Mouse (Mus musculus): Measurements from ENCODE around the gene Pdzd7. TPM values are rescaled to one million over a fixed set of nuclear protein-coding genes. Genes with fewer than 3 reads are reported as not detected.
A peak's percentile ranks its signal among the peaks of the same experiment; 100 is the strongest.

Pdzd7 gene
- polyA plus RNA-seq, 1 experiment from 2014 or later: 0.48 TPM

DNA sequence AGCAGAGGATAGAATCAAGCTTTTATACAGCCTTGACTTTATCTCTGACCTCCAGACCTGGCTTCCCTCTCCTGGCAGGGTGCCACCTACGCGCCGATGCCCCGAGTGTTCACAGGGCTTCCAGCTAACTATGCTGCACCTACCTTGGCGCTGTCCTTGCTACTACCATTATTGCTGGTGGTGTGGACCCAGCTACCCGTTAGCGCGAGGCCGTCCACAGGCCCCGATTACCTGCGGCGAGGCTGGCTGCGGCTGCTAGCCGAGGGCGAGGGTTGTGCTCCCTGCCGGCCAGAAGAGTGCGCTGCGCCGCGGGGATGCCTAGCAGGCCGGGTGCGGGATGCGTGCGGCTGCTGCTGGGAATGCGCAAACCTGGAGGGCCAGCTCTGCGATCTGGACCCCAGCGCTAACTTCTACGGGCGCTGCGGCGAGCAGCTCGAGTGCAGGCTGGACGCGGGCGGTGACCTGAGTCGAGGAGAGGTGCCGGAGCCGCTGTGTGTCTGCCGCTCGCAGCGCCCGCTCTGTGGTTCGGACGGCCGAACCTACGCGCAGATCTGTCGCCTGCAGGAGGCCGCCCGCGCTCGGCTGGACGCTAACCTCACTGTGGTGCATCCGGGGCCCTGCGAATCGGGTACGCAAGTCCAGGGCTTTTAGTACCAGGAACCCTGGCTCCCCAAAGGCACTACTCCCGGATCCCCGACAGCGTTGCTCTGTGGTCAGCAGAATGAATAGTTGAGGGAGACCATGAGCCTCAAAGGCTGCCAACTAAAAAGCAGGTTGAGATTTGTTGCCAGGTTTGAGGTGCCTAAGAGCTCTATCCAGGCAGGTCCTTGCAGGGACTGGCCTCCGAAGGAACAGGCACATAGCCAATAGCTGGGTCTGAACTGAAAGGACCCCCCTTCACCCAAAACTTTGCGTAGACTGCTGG, 31.3 kb upstream of the Pdzd7 start:
- ATAC-seq (ENCODE audit: insufficient read depth, low FRiP score): no peak
- Histone ChIP-seq H3K9ac (ENCODE audit: low read length) (peak overlapping the region; percentile 64), H3K4me3 (replicated peaks; ENCODE audit: low read length) (peak overlapping the region; percentile 75), H3K9me3 (replicated peaks; ENCODE audit: control insufficient read depth, low read length) (no peaks in the 10 kb centered on the region), H3K27ac (ENCODE audit: low read length) (no peak overlapping the region), H3K4me1 (ENCODE audit: control insufficient read depth, insufficient read depth, low read length) (peaks cover 34% of the 10 kb centered on the region), H3K4me2 (ENCODE audit: low read depth, low read length) (peak overlapping the region; percentile 98), H3K27me3 (ENCODE audit: control insufficient read depth, insufficient read depth, low read length) (peaks cover 49% of the 10 kb centered on the region), H3K36me3 (ENCODE audit: control insufficient read depth, insufficient read depth, low read length) (no peaks in the 10 kb centered on the region)
- under 1% methylated on average over 62 of the region's 62 CpGs for WGBS

DNA sequence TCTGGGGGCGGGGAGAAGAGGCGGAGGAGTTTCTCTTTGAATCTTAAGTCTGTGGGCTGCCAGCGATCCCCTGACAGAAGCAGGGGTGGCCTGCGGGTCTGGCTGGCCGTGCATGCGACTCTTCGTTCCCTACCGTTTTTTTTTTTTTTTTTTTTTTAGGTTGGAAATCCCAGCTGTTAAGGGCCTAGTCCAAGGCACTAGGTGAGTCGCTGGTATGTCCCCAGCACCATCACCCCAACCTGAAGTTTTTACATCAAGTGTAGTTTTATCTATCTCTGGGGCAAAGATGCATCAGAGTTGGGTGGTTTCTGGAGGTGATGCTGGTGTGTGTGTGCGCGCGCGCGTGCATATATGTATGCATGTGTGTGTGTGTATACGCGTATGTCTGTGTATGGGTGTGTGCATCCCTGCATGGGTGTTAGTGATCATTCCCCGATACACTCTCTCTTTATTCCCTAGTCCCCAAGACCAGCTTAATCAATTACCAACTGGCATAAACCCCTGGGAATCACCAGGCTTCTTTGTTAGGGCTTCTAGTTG, 30.6 kb upstream of the Pdzd7 start:
- WGBS: 14% methylated on average over 17 of the region's 17 CpGs
- Histone ChIP-seq H3K4me3 (replicated peaks; ENCODE audit: low read length) (peak overlapping the region; percentile 75), H3K4me2 (ENCODE audit: low read depth, low read length) (peak overlapping the region; percentile 98), H3K9me3 (replicated peaks; ENCODE audit: control insufficient read depth, low read length) (no peaks in the 10 kb centered on the region), H3K9ac (ENCODE audit: low read length) (peak overlapping the region; percentile 93), H3K4me1 (ENCODE audit: control insufficient read depth, insufficient read depth, low read length) (peaks cover 33% of the 10 kb centered on the region), H3K36me3 (ENCODE audit: control insufficient read depth, insufficient read depth, low read length) (no peaks in the 10 kb centered on the region), H3K27ac (ENCODE audit: low read length) (no peak overlapping the region), H3K27me3 (ENCODE audit: control insufficient read depth, insufficient read depth, low read length) (peaks cover 45% of the 10 kb centered on the region)
- ATAC-seq (ENCODE audit: insufficient read depth, low FRiP score): no peak

GRCm38 (mm10) chr19:45075323-45076035, 30.0 kb upstream of the Pdzd7 start:
- H3K4me1 ChIP-seq (ENCODE audit: control insufficient read depth, insufficient read depth, low read length): peaks cover 26% of the 10 kb centered on the region
- peak; percentile 32; the same call in 1 of the 2 replicates for ATAC-seq (ENCODE audit: insufficient read depth, low FRiP score)
- H3K9ac ChIP-seq (ENCODE audit: low read length): peak overlapping the region; percentile 93
- H3K4me3 ChIP-seq (replicated peaks; ENCODE audit: low read length): peak overlapping the region; percentile 75
- H3K4me2 ChIP-seq (ENCODE audit: low read depth, low read length): peak overlapping the region; percentile 98
- WGBS: under 1% methylated on average over 32 of the region's 32 CpGs
- no peaks in the 10 kb centered on the region for H3K36me3 ChIP-seq (ENCODE audit: control insufficient read depth, insufficient read depth, low read length)
- H3K27me3 ChIP-seq (ENCODE audit: control insufficient read depth, insufficient read depth, low read length): peaks cover 40% of the 10 kb centered on the region
- no peaks in the 10 kb centered on the region for H3K9me3 ChIP-seq (replicated peaks; ENCODE audit: control insufficient read depth, low read length)
- peak overlapping the region; percentile 99 for H3K27ac ChIP-seq (ENCODE audit: low read length)

- peak within 1 kb of the TSS; percentile 99 for H3K27ac ChIP-seq (ENCODE audit: low read length)
- WGBS: under 1% methylated on average over 45 of the region's 45 CpGs
- H3K4me3 ChIP-seq (replicated peaks; ENCODE audit: low read length): peak within 1 kb of the TSS; percentile 75
- peak within 1 kb of the TSS; percentile 98 for H3K4me2 ChIP-seq (ENCODE audit: low read depth, low read length)
- peak within 1 kb of the TSS; percentile 93 for H3K9ac ChIP-seq (ENCODE audit: low read length)
- H3K27me3 ChIP-seq (ENCODE audit: control insufficient read depth, insufficient read depth, low read length): peaks cover 33% of the 10 kb centered on the region
- ATAC-seq (ENCODE audit: insufficient read depth, low FRiP score): peak; percentile 93
- peaks cover 19% of the 10 kb centered on the region for H3K4me1 ChIP-seq (ENCODE audit: control insufficient read depth, insufficient read depth, low read length)
- H3K9me3 ChIP-seq (replicated peaks; ENCODE audit: control insufficient read depth, low read length): no peaks in the 10 kb centered on the region
- no peaks in the 10 kb centered on the region for H3K36me3 ChIP-seq (ENCODE audit: control insufficient read depth, insufficient read depth, low read length)
Observed at GRCm38 (mm10) chr19:45074580-45075322, 29.2 kb upstream of the Pdzd7 start, which contains the start of gene Kazald1. Kazald1 (plus strand) TSS chr19:45075241.

DNA sequence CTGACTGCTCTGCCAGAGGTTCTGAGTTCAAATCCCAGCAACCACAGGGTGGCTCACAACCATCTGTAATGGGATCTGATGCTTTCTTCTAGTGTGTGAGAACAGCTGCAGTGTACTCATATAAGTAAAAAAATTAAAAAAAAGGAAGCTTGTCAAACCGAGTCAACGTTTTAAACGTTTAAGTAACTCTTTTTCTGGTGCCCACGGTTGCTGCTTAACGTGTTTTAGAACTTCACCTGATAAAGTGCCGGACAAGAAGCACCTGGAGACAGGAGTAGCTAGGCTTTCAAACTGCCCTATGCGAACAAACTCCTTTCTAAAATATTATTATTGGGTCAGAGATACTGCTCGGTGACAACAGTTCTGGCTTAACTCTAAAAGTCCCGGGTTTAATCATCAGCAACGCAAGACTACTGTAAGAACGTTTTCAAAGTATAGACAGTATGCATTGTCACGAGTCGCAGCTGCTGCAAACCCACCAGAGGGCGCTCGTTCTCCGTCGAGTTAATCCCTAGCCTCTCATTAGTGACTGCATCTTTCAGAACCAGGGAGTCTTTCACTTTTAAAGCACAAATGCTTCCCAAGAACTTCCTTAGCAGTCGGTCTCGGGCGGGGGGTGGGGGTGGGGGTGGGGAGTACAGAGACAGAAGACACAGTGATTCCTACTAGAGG, 28.5 kb upstream of the Pdzd7 start:
- no peaks in the 10 kb centered on the region for H3K36me3 ChIP-seq (ENCODE audit: control insufficient read depth, insufficient read depth, low read length)
- H3K27ac ChIP-seq (ENCODE audit: low read length): peak overlapping the region; percentile 99
- H3K4me1 ChIP-seq (ENCODE audit: control insufficient read depth, insufficient read depth, low read length): peaks cover 18% of the 10 kb centered on the region
- H3K27me3 ChIP-seq (ENCODE audit: control insufficient read depth, insufficient read depth, low read length): peaks cover 35% of the 10 kb centered on the region
- peak overlapping the region; percentile 93 for H3K9ac ChIP-seq (ENCODE audit: low read length)
- no peaks in the 10 kb centered on the region for H3K9me3 ChIP-seq (replicated peaks; ENCODE audit: control insufficient read depth, low read length)
- ATAC-seq (ENCODE audit: insufficient read depth, low FRiP score): peak; percentile 27; the same call in 1 of the 2 replicates
- H3K4me2 ChIP-seq (ENCODE audit: low read depth, low read length): peak overlapping the region; percentile 98
- 5% methylated on average over 20 of the region's 20 CpGs for WGBS
- peak overlapping the region; percentile 75 for H3K4me3 ChIP-seq (replicated peaks; ENCODE audit: low read length)

DNA sequence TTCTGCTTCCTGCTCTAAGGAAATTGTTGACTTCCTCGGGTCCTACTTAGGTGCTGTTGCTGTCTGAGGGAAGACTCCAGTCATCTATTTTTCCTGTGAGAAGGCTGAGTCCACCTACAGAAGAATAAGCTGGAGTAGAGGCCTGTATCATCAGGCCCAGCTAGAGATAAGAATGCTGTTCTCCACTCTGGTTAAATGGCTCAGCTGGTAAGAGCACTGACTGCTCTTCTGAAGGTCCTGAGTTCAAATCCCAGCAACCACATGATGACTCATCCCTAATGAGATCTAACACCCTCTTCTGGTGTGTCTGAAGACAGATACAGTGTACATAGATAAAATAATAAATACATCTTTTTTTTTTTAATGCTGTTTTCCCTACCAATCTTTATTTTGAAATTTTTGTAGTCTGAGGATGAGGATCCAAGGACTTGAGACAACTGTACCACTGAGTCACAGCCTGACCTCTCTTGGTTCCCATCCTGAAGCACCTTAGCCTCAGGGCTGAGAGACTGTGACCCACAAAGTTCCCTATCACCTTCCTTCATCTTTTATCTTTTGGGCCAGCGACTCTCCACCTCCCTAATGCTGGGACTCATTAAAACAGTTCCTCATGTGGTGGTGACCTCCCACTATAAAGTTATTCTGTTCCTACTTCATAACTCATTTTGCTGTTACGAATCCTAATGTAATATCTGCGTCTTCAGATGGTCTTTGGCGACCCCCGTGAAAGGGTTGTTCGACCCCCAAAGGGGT, 22.4 kb upstream of the Pdzd7 start:
- WGBS: 81% methylated on average over 7 of the region's 7 CpGs
- no peak overlapping the region for H3K9ac ChIP-seq (ENCODE audit: low read length)

DNA sequence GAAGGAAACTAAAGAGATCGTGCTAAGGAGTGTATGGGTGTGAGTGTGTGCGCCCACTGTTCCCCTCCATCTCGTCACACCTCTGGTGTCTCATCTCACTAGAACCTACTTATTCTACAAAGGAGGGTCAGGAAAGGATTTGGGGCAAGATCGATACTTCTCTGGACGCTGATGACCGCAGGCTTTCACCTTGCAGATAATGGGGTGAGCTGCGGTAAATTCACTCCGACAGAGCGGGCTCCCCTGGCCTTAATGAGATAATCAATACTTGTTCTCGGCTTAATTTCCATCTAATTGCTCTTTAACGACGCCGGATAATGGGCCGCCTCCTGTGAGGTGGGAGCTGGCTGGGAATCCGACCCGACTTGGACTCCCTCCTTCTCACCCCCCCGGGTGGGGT, 21.7 kb upstream of the Pdzd7 start:
- Histone ChIP-seq H3K27me3 (ENCODE audit: control insufficient read depth, insufficient read depth, low read length) (peaks cover 41% of the 10 kb centered on the region), H3K4me2 (ENCODE audit: low read depth, low read length) (no peak overlapping the region), H3K27ac (ENCODE audit: low read length) (no peak overlapping the region), H3K36me3 (ENCODE audit: control insufficient read depth, insufficient read depth, low read length) (no peaks in the 10 kb centered on the region), H3K9ac (ENCODE audit: low read length) (no peak overlapping the region), H3K4me1 (ENCODE audit: control insufficient read depth, insufficient read depth, low read length) (no peaks in the 10 kb centered on the region), H3K4me3 (replicated peaks; ENCODE audit: low read length) (no peak overlapping the region), H3K9me3 (replicated peaks; ENCODE audit: control insufficient read depth, low read length) (no peaks in the 10 kb centered on the region)
- ATAC-seq (ENCODE audit: insufficient read depth, low FRiP score): no peak
- 26% methylated on average over 17 of the region's 17 CpGs for WGBS

More for the DNA sequence above, 22.4 kb upstream of the Pdzd7 start:
- H3K4me1 ChIP-seq (ENCODE audit: control insufficient read depth, insufficient read depth, low read length): no peaks in the 10 kb centered on the region
- H3K9me3 ChIP-seq (replicated peaks; ENCODE audit: control insufficient read depth, low read length): no peaks in the 10 kb centered on the region
- peaks cover 41% of the 10 kb centered on the region for H3K27me3 ChIP-seq (ENCODE audit: control insufficient read depth, insufficient read depth, low read length)
- no peaks in the 10 kb centered on the region for H3K36me3 ChIP-seq (ENCODE audit: control insufficient read depth, insufficient read depth, low read length)
- no peak overlapping the region for H3K27ac ChIP-seq (ENCODE audit: low read length)
- H3K4me2 ChIP-seq (ENCODE audit: low read depth, low read length): no peak overlapping the region
- no peak for ATAC-seq (ENCODE audit: insufficient read depth, low FRiP score)
- H3K4me3 ChIP-seq (replicated peaks; ENCODE audit: low read length): no peak overlapping the region

DNA sequence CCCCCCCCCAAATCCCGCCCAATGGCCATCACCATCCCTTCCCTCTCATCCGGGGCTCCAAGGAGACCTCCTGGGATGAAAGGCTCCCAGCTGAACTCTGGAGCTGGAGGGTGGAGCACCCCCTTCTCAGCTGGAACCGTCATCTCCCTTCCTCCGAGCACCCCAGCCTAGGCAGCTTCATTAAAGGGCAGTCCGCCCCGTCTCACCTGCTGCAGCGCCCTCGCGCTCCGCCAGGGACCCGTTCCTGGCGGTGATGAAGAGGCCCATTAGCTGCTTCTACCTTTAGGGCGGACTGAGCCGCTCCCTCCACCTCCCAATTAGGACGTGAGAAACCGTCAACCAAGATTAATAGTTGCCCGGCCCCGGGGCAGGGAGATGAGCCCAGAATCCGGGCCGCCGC, 19.7 kb upstream of the Pdzd7 start:
- H3K27ac ChIP-seq (ENCODE audit: low read length): no peak overlapping the region
- peaks cover 41% of the 10 kb centered on the region for H3K27me3 ChIP-seq (ENCODE audit: control insufficient read depth, insufficient read depth, low read length)
- no peaks in the 10 kb centered on the region for H3K36me3 ChIP-seq (ENCODE audit: control insufficient read depth, insufficient read depth, low read length)
- ATAC-seq (ENCODE audit: insufficient read depth, low FRiP score): no peak
- no peaks in the 10 kb centered on the region for H3K9me3 ChIP-seq (replicated peaks; ENCODE audit: control insufficient read depth, low read length)
- H3K4me3 ChIP-seq (replicated peaks; ENCODE audit: low read length): no peak overlapping the region
- no peaks in the 10 kb centered on the region for H3K4me1 ChIP-seq (ENCODE audit: control insufficient read depth, insufficient read depth, low read length)
- WGBS: 8% methylated on average over 21 of the region's 21 CpGs
- H3K9ac ChIP-seq (ENCODE audit: low read length): no peak overlapping the region
- no peak overlapping the region for H3K4me2 ChIP-seq (ENCODE audit: low read depth, low read length)

Data from stomach, embryonic 16.5 days (tissue).